Comparison of ENCODE assay signal across 10 mouse cellular contexts in genomic region chr1:134273493-134274395, GRCm38 (mm10). TPM values are rescaled to one million over a fixed set of nuclear protein-coding genes. Genes with fewer than 3 reads are reported as not detected.
A peak's percentile ranks its signal among the peaks of the same experiment; 100 is the strongest.
DNase-seq lines count a peak whose midpoint lies in the region; ATAC-seq and TF ChIP-seq lines count a peak whose summit lies in the region.
"Had no signal": no experiment of that assay in that cellular context is flagged by ENCODE, and none has a peak within 500 bp of the region (broad histone marks: within the 10 kb centered on the region; RNA-seq: fewer than 3 reads in every experiment).

No protein-coding gene starts in this region.

- DNase-seq in forebrain, embryonic 10.5 days (ENCODE audit: extremely low spot score, low spot score), result no peak
- peak; percentile 43 for DNase-seq in NIH3T3 (ENCODE audit: low read depth)
- peak; percentile 30 for DNase-seq in embryonic facial prominence, embryonic 11.5 days (ENCODE audit: low spot score)
- DNase-seq in limb, embryonic 14.5 days (ENCODE audit: low spot score), result peak; percentile 41
- no peak for DNase-seq in thymus, adult 2 months
- DNase-seq in lung, postnatal 10 days, result no peak
- DNase-seq: liver had no signal

- no peaks in the 10 kb centered on the region for H3K9me3 ChIP-seq in forebrain, embryonic 15.5 days
- H3K9me3 ChIP-seq in forebrain, embryonic 10.5 days, result no peaks in the 10 kb centered on the region
- H3K9me3 ChIP-seq in embryonic facial prominence, embryonic 11.5 days (replicated peaks; ENCODE audit: control insufficient read depth, low read length), result no peaks in the 10 kb centered on the region
- no peaks in the 10 kb centered on the region for H3K9me3 ChIP-seq in limb, embryonic 14.5 days (ENCODE audit: control insufficient read depth, low read length)
- no peaks in the 10 kb centered on the region for H3K9me3 ChIP-seq in intestine, embryonic 16.5 days (ENCODE audit: control insufficient read depth, low read length)

- TF ChIP-seq POLR2A in limb, embryonic 14.5 days (IDR thresholded peaks at IDR 0.05; ENCODE audit: borderline replicate concordance, extremely low read depth, insufficient read depth, insufficient read length), result no peak
- TF ChIP-seq POLR2A in thymus, adult 2 months (IDR thresholded peaks at IDR 0.05; ENCODE audit: control insufficient read depth, extremely low read depth, insufficient read depth, low read length, poor library complexity), result no peak

- H3K36me3 ChIP-seq in forebrain, embryonic 15.5 days, result no peaks in the 10 kb centered on the region
- H3K36me3 ChIP-seq in forebrain, embryonic 10.5 days (replicated peaks), result no peaks in the 10 kb centered on the region
- no peaks in the 10 kb centered on the region for H3K36me3 ChIP-seq in embryonic facial prominence, embryonic 11.5 days (replicated peaks; ENCODE audit: control insufficient read depth, insufficient read depth, low read depth, low read length)
- H3K36me3 ChIP-seq in limb, embryonic 14.5 days (ENCODE audit: control insufficient read depth, insufficient read depth, low read length), result no peaks in the 10 kb centered on the region
- H3K36me3 ChIP-seq in intestine, embryonic 16.5 days (ENCODE audit: control insufficient read depth, insufficient read depth, low read length), result no peaks in the 10 kb centered on the region
- no peaks in the 10 kb centered on the region for H3K36me3 ChIP-seq in thymus, adult 2 months (ENCODE audit: control insufficient read depth, insufficient read depth, low read length)

- ATAC-seq in forebrain, embryonic 15.5 days (replicated peaks), result peak; percentile 79
- ATAC-seq in embryonic facial prominence, embryonic 11.5 days (replicated peaks; ENCODE audit: insufficient number of reproducible peaks, low FRiP score, low TSS enrichment, low read depth), result no peak
- ATAC-seq in limb, embryonic 14.5 days (ENCODE audit: low FRiP score, low read depth), result no peak
- no peak for ATAC-seq in intestine, embryonic 16.5 days

- H3K4me2 ChIP-seq in forebrain, embryonic 15.5 days (replicated peaks), result no peak overlapping the region
- H3K4me2 ChIP-seq in embryonic facial prominence, embryonic 11.5 days (ENCODE audit: low read depth, low read length), result no peak overlapping the region
- no peak overlapping the region for H3K4me2 ChIP-seq in limb, embryonic 14.5 days (replicated peaks; ENCODE audit: low read depth, low read length, severe bottlenecking)
- no peak overlapping the region for H3K4me2 ChIP-seq in intestine, embryonic 16.5 days (ENCODE audit: low read depth, low read length)

- no peak overlapping the region for H3K9ac ChIP-seq in forebrain, embryonic 15.5 days (replicated peaks)
- H3K9ac ChIP-seq in embryonic facial prominence, embryonic 11.5 days (replicated peaks; ENCODE audit: low read length), result no peak overlapping the region
- H3K9ac ChIP-seq in limb, embryonic 14.5 days (ENCODE audit: low read depth, low read length, severe bottlenecking), result 0 out of 2 replicates have a peak overlapping the region, but pooled peaks have one; percentile 7
- no peak overlapping the region for H3K9ac ChIP-seq in intestine, embryonic 16.5 days (ENCODE audit: low read depth, low read length)

- peaks cover 32% of the 10 kb centered on the region for H3K4me1 ChIP-seq in forebrain, embryonic 15.5 days
- H3K4me1 ChIP-seq in forebrain, embryonic 10.5 days, result peaks cover 5% of the 10 kb centered on the region; the same call in 1 of the 2 replicates
- H3K4me1 ChIP-seq in embryonic facial prominence, embryonic 11.5 days (ENCODE audit: control insufficient read depth, insufficient read depth, low read length), result no peaks in the 10 kb centered on the region
- H3K4me1 ChIP-seq in limb, embryonic 14.5 days (ENCODE audit: control insufficient read depth, insufficient read depth, low read length), result peaks cover 13% of the 10 kb centered on the region; the same call in 1 of the 2 replicates
- H3K4me1 ChIP-seq in intestine, embryonic 16.5 days (ENCODE audit: control insufficient read depth, insufficient read depth, low read length), result no peaks in the 10 kb centered on the region
- H3K4me1 ChIP-seq in thymus, adult 2 months (replicated peaks; ENCODE audit: control insufficient read depth, insufficient read depth, low read length), result no peaks in the 10 kb centered on the region

- no peaks in the 10 kb centered on the region for H3K27me3 ChIP-seq in forebrain, embryonic 15.5 days
- H3K27me3 ChIP-seq in forebrain, embryonic 10.5 days (ENCODE audit: poor library complexity, severe bottlenecking), result no peaks in the 10 kb centered on the region
- no peaks in the 10 kb centered on the region for H3K27me3 ChIP-seq in embryonic facial prominence, embryonic 11.5 days (ENCODE audit: control insufficient read depth, insufficient read depth, low read length)
- no peaks in the 10 kb centered on the region for H3K27me3 ChIP-seq in limb, embryonic 14.5 days (ENCODE audit: control insufficient read depth, insufficient read depth, low read length)
- H3K27me3 ChIP-seq in intestine, embryonic 16.5 days (replicated peaks; ENCODE audit: control insufficient read depth, insufficient read depth, low read length), result no peaks in the 10 kb centered on the region
- no peaks in the 10 kb centered on the region for H3K27me3 ChIP-seq in thymus, adult 2 months (ENCODE audit: control insufficient read depth, insufficient read depth, low read length)

- H3K27ac ChIP-seq in forebrain, embryonic 15.5 days (replicated peaks), result peak overlapping the region; percentile 83
- no peak overlapping the region for H3K27ac ChIP-seq in forebrain, embryonic 10.5 days
- no peak overlapping the region for H3K27ac ChIP-seq in embryonic facial prominence, embryonic 11.5 days (replicated peaks; ENCODE audit: low read depth, low read length)
- 0 out of 2 replicates have a peak overlapping the region, but pooled peaks have one; percentile 19 for H3K27ac ChIP-seq in limb, embryonic 14.5 days (replicated peaks; ENCODE audit: low read depth, low read length)
- no peak overlapping the region for H3K27ac ChIP-seq in intestine, embryonic 16.5 days (ENCODE audit: low read length)
- H3K27ac ChIP-seq in thymus, adult 2 months (ENCODE audit: control insufficient read depth, insufficient read depth, low read length), result no peak overlapping the region

- TF ChIP-seq CTCF in thymus, adult 2 months (IDR thresholded peaks at IDR 0.05; ENCODE audit: borderline replicate concordance, control insufficient read depth, extremely low read depth, insufficient read depth, low read length, poor library complexity), result no peak

- 28% methylated on average over 9 of the region's 9 CpGs for WGBS in forebrain, embryonic 15.5 days
- 74% methylated on average over 9 of the region's 9 CpGs for WGBS in forebrain, embryonic 10.5 days
- 40% methylated on average over 9 of the region's 9 CpGs for WGBS in embryonic facial prominence, embryonic 11.5 days
- WGBS in limb, embryonic 14.5 days, result 37% methylated on average over 9 of the region's 9 CpGs
- WGBS in intestine, embryonic 16.5 days, result 49% methylated on average over 9 of the region's 9 CpGs
- WGBS in thymus, adult 2 months, result 86% methylated on average over 9 of the region's 9 CpGs

- H3K4me3 ChIP-seq in forebrain, embryonic 15.5 days, result no peak overlapping the region
- no peak overlapping the region for H3K4me3 ChIP-seq in forebrain, embryonic 10.5 days
- H3K4me3 ChIP-seq in embryonic facial prominence, embryonic 11.5 days (ENCODE audit: low read depth, low read length), result no peak overlapping the region
- H3K4me3 ChIP-seq in limb, embryonic 14.5 days (replicated peaks; ENCODE audit: low read length), result no peak overlapping the region
- H3K4me3 ChIP-seq in intestine, embryonic 16.5 days (ENCODE audit: low read length), result no peak overlapping the region
- no peak overlapping the region for H3K4me3 ChIP-seq in thymus, adult 2 months (ENCODE audit: control insufficient read depth, insufficient read depth, low read length)

RNA-seq across cellular contexts. Expression of gene Myog, which starts 16.0 kb away (rescaled TPM):
- 0.22 TPM in 1 of 2 replicates, not detected in the other for polyA plus RNA-seq in forebrain, embryonic 15.5 days (2015; fragmentation: Nextera tagmentation; extraction: Ambion mirVana)
- polyA plus RNA-seq in forebrain, embryonic 10.5 days (2016; fragmentation: Nextera tagmentation; extraction: Ambion mirVana), result not detected in 2 replicates
- 15.2 and 19.8 TPM in 2 replicates for polyA plus RNA-seq in embryonic facial prominence, embryonic 11.5 days (2014; fragmentation: Nextera tagmentation; extraction: Ambion mirVana)
- 162 and 165 TPM in 2 replicates for polyA plus RNA-seq in limb, embryonic 14.5 days (2012; rRNA removed)
- 118 and 149 TPM in 2 replicates for polyA plus RNA-seq in limb, embryonic 14.5 days (2014; fragmentation: Nextera tagmentation; extraction: Ambion mirVana)
- polyA plus RNA-seq in intestine, embryonic 16.5 days (2015; fragmentation: Nextera tagmentation; extraction: Ambion mirVana), result 0.32 TPM in 2 replicates
- polyA plus RNA-seq in thymus, adult 2 months (2012; rRNA removed), result 0.34 and 0.43 TPM in 2 replicates
- polyA plus RNA-seq: spleen, adult 2 months had no signal

RNA-seq across cellular contexts. Expression of gene Adora1, which starts 38.5 kb away (rescaled TPM):
- polyA plus RNA-seq in forebrain, embryonic 15.5 days (2015; fragmentation: Nextera tagmentation; extraction: Ambion mirVana), result 14.0 and 15.7 TPM in 2 replicates
- polyA plus RNA-seq in forebrain, embryonic 10.5 days (2016; fragmentation: Nextera tagmentation; extraction: Ambion mirVana), result 0.14 and 0.36 TPM in 2 replicates
- 0.47 and 0.60 TPM in 2 replicates for polyA plus RNA-seq in embryonic facial prominence, embryonic 11.5 days (2014; fragmentation: Nextera tagmentation; extraction: Ambion mirVana)
- 2.0 and 3.6 TPM in 2 replicates for polyA plus RNA-seq in limb, embryonic 14.5 days (2012; rRNA removed)
- 1.4 and 2.0 TPM in 2 replicates for polyA plus RNA-seq in limb, embryonic 14.5 days (2014; fragmentation: Nextera tagmentation; extraction: Ambion mirVana)
- 6.8 and 8.2 TPM in 2 replicates for polyA plus RNA-seq in intestine, embryonic 16.5 days (2015; fragmentation: Nextera tagmentation; extraction: Ambion mirVana)
- 6.2 and 6.3 TPM in 2 replicates for polyA plus RNA-seq in thymus, adult 2 months (2012; rRNA removed)

RNA-seq across cellular contexts. Expression of gene Ppfia4, which starts 59.0 kb away (rescaled TPM):
- polyA plus RNA-seq in forebrain, embryonic 15.5 days (2015; fragmentation: Nextera tagmentation; extraction: Ambion mirVana), result 9.3 and 11.3 TPM in 2 replicates
- 1.6 and 2.1 TPM in 2 replicates for polyA plus RNA-seq in forebrain, embryonic 10.5 days (2016; fragmentation: Nextera tagmentation; extraction: Ambion mirVana)
- 1.9 and 2.2 TPM in 2 replicates for polyA plus RNA-seq in embryonic facial prominence, embryonic 11.5 days (2014; fragmentation: Nextera tagmentation; extraction: Ambion mirVana)
- polyA plus RNA-seq in limb, embryonic 14.5 days (2012; rRNA removed), result 32.3 and 38.9 TPM in 2 replicates
- 10.1 and 10.9 TPM in 2 replicates for polyA plus RNA-seq in limb, embryonic 14.5 days (2014; fragmentation: Nextera tagmentation; extraction: Ambion mirVana)
- polyA plus RNA-seq in intestine, embryonic 16.5 days (2015; fragmentation: Nextera tagmentation; extraction: Ambion mirVana), result 4.6 and 4.7 TPM in 2 replicates
- 13.6 and 17.2 TPM in 2 replicates for polyA plus RNA-seq in thymus, adult 2 months (2012; rRNA removed)

Comparison
In these comparisons a context has a peak if more than half of its experiments do, and no peak if none do; other contexts are left out.
1. H3K27ac ChIP-seq: peak in forebrain, embryonic 15.5 days (single experiment) and limb, embryonic 14.5 days (single experiment); none in forebrain, embryonic 10.5 days (single experiment), embryonic facial prominence, embryonic 11.5 days (single experiment), intestine, embryonic 16.5 days (single experiment) and thymus, adult 2 months (single experiment).
2. DNase-seq: peak in NIH3T3 (single experiment), embryonic facial prominence, embryonic 11.5 days (single experiment) and limb, embryonic 14.5 days (single experiment); none in forebrain, embryonic 10.5 days (single experiment), thymus, adult 2 months (single experiment) and lung, postnatal 10 days (single experiment).
3. RNA of gene Myog, which starts 16.0 kb away (polyA plus RNA-seq): 118 to 165 TPM in limb, embryonic 14.5 days and 15.2 to 19.8 TPM in embryonic facial prominence, embryonic 11.5 days; 0.34 to 0.43 TPM in thymus, adult 2 months, 0.32 TPM in intestine, embryonic 16.5 days, 0.22 TPM in forebrain, embryonic 15.5 days and not detected in forebrain, embryonic 10.5 days; every median in the first group is over 10 times any median in the second.